Mouse (Mus musculus) liver, embryonic 11.5 days (tissue): Measurements from ENCODE around the gene Fgfr2. TPM values are rescaled to one million over a fixed set of nuclear protein-coding genes. Genes with fewer than 3 reads are reported as not detected.

ENCODE experiments used
- ATAC-seq: fragments of 200-750 bp; cut with Nextera tagmentation; replicated peaks from 2 replicates; pipeline ENCODE4 v1.8.0; 2017; ENCODE audit warnings: moderate number of reproducible peaks, mild to moderate bottlenecking, moderate TSS enrichment, moderate library complexity; ENCODE audit not compliant: low FRiP score
- DNase-seq: peaks from one replicate; pipeline ENCODE4 v3.0.0-alpha.2; 2017; ENCODE audit warnings: low spot score
- H3K27ac ChIP-seq: fragments of 300-500 bp; sonication (generic); 2 replicates; pipeline ENCODE4 v1.5.1; 2014; ENCODE audit warnings: mild to moderate bottlenecking, low read depth, low read length, control low read depth
- H3K27me3 ChIP-seq: fragments of 300-500 bp; sonication (generic); replicated peaks from 2 replicates; pipeline ENCODE4 v1.6.1; 2014; ENCODE audit warnings: low read length, mixed read lengths; ENCODE audit not compliant: control insufficient read depth, insufficient read depth
- H3K36me3 ChIP-seq: fragments of 300-500 bp; sonication (generic); 2 replicates; pipeline ENCODE4 v1.6.1; 2014; ENCODE audit warnings: mild to moderate bottlenecking, low read length, moderate library complexity, mixed read lengths; ENCODE audit not compliant: control insufficient read depth, insufficient read depth
- H3K4me1 ChIP-seq: fragments of 300-500 bp; sonication (generic); replicated peaks from 2 replicates; pipeline ENCODE4 v1.6.1; 2014; ENCODE audit warnings: low read length, mixed read lengths; ENCODE audit not compliant: control insufficient read depth, insufficient read depth
- H3K4me2 ChIP-seq: fragments of 300-500 bp; sonication (generic); 2 replicates; pipeline ENCODE4 v1.6.1; 2014; ENCODE audit warnings: mild to moderate bottlenecking, control low read depth, moderate library complexity
- H3K4me3 ChIP-seq: fragments of 300-500 bp; sonication (generic); 2 replicates; pipeline ENCODE4 v1.5.1; 2014; ENCODE audit warnings: low read depth, low read length, control low read depth
- H3K9ac ChIP-seq: fragments of 300-500 bp; sonication (generic); 2 replicates; pipeline ENCODE4 v1.6.1; 2014; ENCODE audit warnings: low read depth, low read length, control low read depth
- H3K9me3 ChIP-seq: fragments of 300-500 bp; sonication (generic); 2 replicates; pipeline ENCODE4 v1.6.1; 2016; ENCODE audit warnings: low read length, inconsistent platforms, mixed read lengths; ENCODE audit not compliant: control insufficient read depth
- WGBS: fragments of 180-500 bp; shearing (Covaris S2); extraction: QIAGEN DNeasy Blood & Tissue Kit; methylation state at CpG from one replicate; pipeline ENCODE4 v1.1.7; 2014; 5-methylcytosine and 5-hydroxymethylcytosine counted together
- polyA plus RNA-seq: library from polyadenylated mRNA; unstranded; fragments of >200 nt; fragmentation: Nextera tagmentation; extraction: Ambion mirVana; gene quantifications from 2 replicates; pipeline ENCODE4 v1.2.1, GENCODE M21; 2014

The Fgfr2 gene
- polyA plus RNA-seq, 1 experiment from 2014 or later, result 32.6 TPM

- DNase-seq (no peak), ATAC-seq (no peak)
- WGBS, result 58% methylated on average over 2 of the region's 2 CpGs
- Histone ChIP-seq H3K27ac (no peak overlapping the region), H3K9me3 (no peaks in the 10 kb centered on the region), H3K9ac (no peak overlapping the region), H3K4me3 (no peak overlapping the region), H3K36me3 (no peaks in the 10 kb centered on the region), H3K4me2 (no peak overlapping the region), H3K4me1 (peaks cover 15% of the 10 kb centered on the region), H3K27me3 (no peaks in the 10 kb centered on the region)
These were observed 753.4 kb downstream of the Fgfr2 start for GRCm38 (mm10) chr7:132369784-132370183.

- peaks cover 15% of the 10 kb centered on the region for H3K4me1 ChIP-seq
- H3K9me3 ChIP-seq, result no peaks in the 10 kb centered on the region
- no peak overlapping the region for H3K27ac ChIP-seq
- H3K9ac ChIP-seq, result no peak overlapping the region
- no peaks in the 10 kb centered on the region for H3K36me3 ChIP-seq
- ATAC-seq (no peak), DNase-seq (no peak)
- no peak overlapping the region for H3K4me3 ChIP-seq
- no peaks in the 10 kb centered on the region for H3K27me3 ChIP-seq
- 83% methylated on average over 6 of the region's 6 CpGs for WGBS
- no peak overlapping the region for H3K4me2 ChIP-seq
These were observed 754.3 kb downstream of the Fgfr2 start for GRCm38 (mm10) chr7:132368859-132369258.

- ATAC-seq (no peak), DNase-seq (no peak)
- 64% methylated on average over 3 of the region's 3 CpGs for WGBS
- H3K9ac ChIP-seq, result no peak overlapping the region
- H3K4me2 ChIP-seq, result no peak overlapping the region
- no peaks in the 10 kb centered on the region for H3K27me3 ChIP-seq
- peaks cover 15% of the 10 kb centered on the region for H3K4me1 ChIP-seq
- H3K9me3 ChIP-seq, result no peaks in the 10 kb centered on the region
- H3K36me3 ChIP-seq, result no peaks in the 10 kb centered on the region
- H3K4me3 ChIP-seq, result no peak overlapping the region
- H3K27ac ChIP-seq, result no peak overlapping the region
These were observed 755.8 kb downstream of the Fgfr2 start for GRCm38 (mm10) chr7:132367344-132367743.

GRCm38 (mm10) chr7:132365703-132366384, 757.3 kb downstream of the Fgfr2 start:
- no peak overlapping the region for H3K4me3 ChIP-seq
- WGBS, result 31% methylated on average over 5 of the region's 5 CpGs
- DNase-seq, result no peak
- peak; percentile 62 for ATAC-seq
- no peaks in the 10 kb centered on the region for H3K27me3 ChIP-seq
- peak overlapping the region; percentile 34; the same call in 1 of the 2 replicates for H3K4me2 ChIP-seq
- H3K9ac ChIP-seq, result no peak overlapping the region
- no peaks in the 10 kb centered on the region for H3K36me3 ChIP-seq
- H3K27ac ChIP-seq, result no peak overlapping the region
- H3K9me3 ChIP-seq, result no peaks in the 10 kb centered on the region
- H3K4me1 ChIP-seq, result peaks cover 15% of the 10 kb centered on the region

GRCm38 (mm10) chr7:132365111-132365510, 758.0 kb downstream of the Fgfr2 start:
- H3K4me3 ChIP-seq, result no peak overlapping the region
- H3K27ac ChIP-seq, result no peak overlapping the region
- no peak for DNase-seq
- H3K9ac ChIP-seq, result no peak overlapping the region
- H3K4me1 ChIP-seq, result peaks cover 15% of the 10 kb centered on the region
- H3K4me2 ChIP-seq, result no peak overlapping the region
- ATAC-seq, result no peak
- H3K27me3 ChIP-seq, result no peaks in the 10 kb centered on the region
- 59% methylated on average over 5 of the region's 5 CpGs for WGBS
- H3K36me3 ChIP-seq, result no peaks in the 10 kb centered on the region
- H3K9me3 ChIP-seq, result no peaks in the 10 kb centered on the region

- ATAC-seq, result no peak
- WGBS, result 29% methylated on average over 5 of the region's 5 CpGs
- DNase-seq, result no peak
- H3K9ac ChIP-seq, result no peak overlapping the region
- H3K27ac ChIP-seq, result no peak overlapping the region
- no peak overlapping the region for H3K4me2 ChIP-seq
- H3K9me3 ChIP-seq, result no peaks in the 10 kb centered on the region
- peaks cover 15% of the 10 kb centered on the region for H3K4me1 ChIP-seq
- no peak overlapping the region for H3K4me3 ChIP-seq
- no peaks in the 10 kb centered on the region for H3K36me3 ChIP-seq
- no peaks in the 10 kb centered on the region for H3K27me3 ChIP-seq
These were observed 758.6 kb downstream of the Fgfr2 start for GRCm38 (mm10) chr7:132364506-132364905.

GRCm38 (mm10) chr7:132360336-132360735, 762.8 kb downstream of the Fgfr2 start:
- DNase-seq (no peak), ATAC-seq (no peak)
- Histone ChIP-seq H3K4me1 (peaks cover 3% of the 10 kb centered on the region), H3K9ac (no peak overlapping the region), H3K27ac (no peak overlapping the region), H3K36me3 (no peaks in the 10 kb centered on the region), H3K4me3 (no peak overlapping the region), H3K9me3 (no peaks in the 10 kb centered on the region), H3K27me3 (no peaks in the 10 kb centered on the region), H3K4me2 (no peak overlapping the region)
- 64% methylated on average over 4 of the region's 4 CpGs for WGBS

GRCm38 (mm10) chr7:132358709-132359108, 764.4 kb downstream of the Fgfr2 start:
- Histone ChIP-seq H3K4me3 (no peak overlapping the region), H3K27me3 (no peaks in the 10 kb centered on the region), H3K4me2 (no peak overlapping the region), H3K9ac (no peak overlapping the region), H3K36me3 (no peaks in the 10 kb centered on the region), H3K9me3 (no peaks in the 10 kb centered on the region), H3K27ac (no peak overlapping the region), H3K4me1 (no peaks in the 10 kb centered on the region; the same call in 1 of the 2 replicates)
- no peak for DNase-seq
- ATAC-seq, result no peak
- WGBS, result 45% methylated on average over 4 of the region's 4 CpGs

- no peaks in the 10 kb centered on the region; the same call in 1 of the 2 replicates for H3K4me1 ChIP-seq
- no peak for ATAC-seq
- H3K27me3 ChIP-seq, result no peaks in the 10 kb centered on the region
- no peak overlapping the region for H3K4me2 ChIP-seq
- H3K36me3 ChIP-seq, result no peaks in the 10 kb centered on the region
- no peak overlapping the region for H3K4me3 ChIP-seq
- no peaks in the 10 kb centered on the region for H3K9me3 ChIP-seq
- 53% methylated on average over 3 of the region's 3 CpGs for WGBS
- H3K27ac ChIP-seq, result no peak overlapping the region
- H3K9ac ChIP-seq, result no peak overlapping the region
- DNase-seq, result no peak
These were observed 764.9 kb downstream of the Fgfr2 start for GRCm38 (mm10) chr7:132358250-132358649.
